Mouse (Mus musculus): ENCODE data around the gene Exoc7.
"Not testable (repeated sequence)": the region's sequence is repeated elsewhere in the genome, so short reads cannot be mapped to it uniquely, and the experiment has no call there.

Gene Exoc7

DNA sequence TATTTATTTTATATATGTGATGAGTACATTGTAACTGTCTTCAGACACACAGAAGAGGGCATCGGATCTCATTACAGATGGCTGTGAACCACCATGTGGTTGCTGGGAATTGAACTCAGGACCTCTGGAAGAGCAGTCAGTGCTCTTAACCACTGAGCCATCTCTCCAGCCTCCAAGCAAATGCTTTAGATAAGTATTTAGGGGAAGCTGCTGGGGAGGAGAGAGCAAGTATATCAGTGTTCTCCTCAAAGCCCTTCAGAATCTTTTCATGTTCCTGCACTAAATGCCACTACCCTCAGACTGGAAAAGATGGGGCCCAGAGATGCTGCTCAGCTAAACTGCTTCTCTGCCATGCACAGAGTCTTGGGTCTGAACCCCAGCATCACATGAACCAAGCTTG lies 29.8 kb downstream of the Exoc7 start:
- not testable (repeated sequence) for DNase-seq (ENCODE audit: low spot score)

DNA sequence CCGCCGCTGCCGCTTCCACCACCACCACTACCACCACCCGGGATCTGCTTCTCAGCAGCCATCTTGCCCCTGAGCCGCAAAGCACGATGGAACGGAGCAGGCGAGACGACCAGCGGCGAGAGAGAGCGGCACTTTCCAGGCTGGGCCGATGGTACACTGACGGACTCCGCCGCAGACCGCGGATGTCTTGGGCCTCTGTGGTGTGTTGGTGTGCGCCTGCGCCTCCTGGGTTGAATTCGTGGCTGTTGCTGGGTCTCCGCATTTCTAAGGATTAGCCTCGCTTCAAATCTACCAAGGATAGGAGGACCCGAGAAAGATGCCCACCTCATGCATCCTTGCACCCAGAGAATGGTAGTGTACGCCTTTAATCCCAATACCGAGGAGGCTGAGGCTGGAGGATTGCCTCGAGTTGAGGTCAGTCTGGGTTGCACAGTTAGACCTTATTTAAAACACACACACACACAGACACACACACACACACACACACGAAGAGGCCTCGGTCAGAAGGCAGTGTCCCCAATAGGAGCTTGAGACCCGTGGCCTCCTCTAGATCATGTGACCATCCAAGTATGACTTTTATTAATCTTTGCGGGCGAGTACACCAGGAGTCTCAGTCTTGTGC lies 32.9 kb downstream of the Exoc7 start, which contains the start of gene Srp68:
TSS of gene Srp68 (minus strand) at position 173 of the 622 bp plus-strand sequence.
- peak; percentile 93 for DNase-seq (ENCODE audit: low spot score)

DNA sequence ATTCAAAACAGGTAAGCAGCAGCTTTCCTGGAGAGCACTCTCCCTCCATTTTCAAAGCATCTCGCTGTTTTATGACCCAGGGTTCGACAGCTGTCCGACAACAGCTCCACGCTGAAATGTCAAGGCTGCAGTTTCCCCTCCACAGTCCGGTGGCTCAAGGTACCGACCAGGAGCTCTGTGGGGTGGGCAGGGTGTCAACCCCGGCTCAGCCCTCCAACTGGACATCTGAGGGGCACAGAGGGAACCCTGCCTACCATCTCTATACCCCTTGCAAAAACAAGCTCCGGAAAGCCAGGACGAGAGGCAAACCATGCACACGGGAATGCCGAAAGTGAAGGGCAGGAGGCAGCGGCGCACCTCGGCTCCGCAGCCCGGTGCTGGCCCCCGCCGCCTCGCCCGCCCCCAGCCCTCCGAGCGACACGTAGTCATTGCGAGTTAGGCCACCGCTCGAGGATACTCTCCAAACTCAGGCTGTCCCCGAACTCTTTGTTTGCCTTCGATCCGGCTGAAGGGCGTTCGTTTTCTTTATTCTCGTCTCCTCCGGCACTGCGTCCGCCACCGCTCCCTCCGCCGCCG lies 33.5 kb downstream of the Exoc7 start:
- DNase-seq (ENCODE audit: low spot score), result no peak

DNA sequence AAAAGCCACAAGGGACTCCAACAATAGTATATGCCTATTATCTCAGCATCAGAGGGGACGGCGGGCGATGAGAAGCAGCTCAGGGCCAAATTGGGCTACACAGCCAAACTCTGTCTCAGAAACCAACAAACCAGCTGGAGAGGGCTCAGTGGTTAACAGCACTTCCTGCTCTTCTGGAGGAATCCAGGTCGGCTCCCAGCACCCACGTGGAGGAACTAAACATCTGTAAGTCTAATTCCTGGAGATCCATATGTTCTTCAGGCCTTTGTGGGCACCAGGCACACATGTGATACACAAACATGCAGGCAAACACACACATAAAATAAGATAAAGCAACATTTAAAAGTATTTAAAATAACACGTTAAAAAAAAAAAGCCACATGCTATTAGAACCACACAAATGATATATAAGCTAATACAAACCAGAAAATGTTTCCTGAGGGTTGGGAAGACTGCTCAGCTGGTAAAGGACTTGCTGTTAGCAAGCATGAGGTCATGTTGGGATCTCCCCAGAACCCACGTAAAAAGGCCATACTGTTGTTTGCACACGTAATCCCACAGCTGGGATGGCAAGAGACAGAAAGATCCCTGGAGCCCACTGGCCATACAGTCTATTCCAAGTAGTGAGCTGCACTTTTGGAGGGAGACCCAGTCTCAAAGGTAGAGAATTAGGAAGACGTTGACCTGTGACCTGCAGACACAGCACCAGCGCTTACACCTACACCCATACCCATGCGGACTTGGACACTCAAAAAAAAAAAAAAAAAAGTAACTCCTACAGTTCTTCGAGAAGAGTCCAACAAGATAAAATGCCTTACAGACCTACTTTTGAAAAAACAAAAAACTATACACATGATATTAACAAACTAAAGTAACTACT lies 34.2 kb downstream of the Exoc7 start:
- DNase-seq (ENCODE audit: low spot score), result peak; percentile 34

DNA sequence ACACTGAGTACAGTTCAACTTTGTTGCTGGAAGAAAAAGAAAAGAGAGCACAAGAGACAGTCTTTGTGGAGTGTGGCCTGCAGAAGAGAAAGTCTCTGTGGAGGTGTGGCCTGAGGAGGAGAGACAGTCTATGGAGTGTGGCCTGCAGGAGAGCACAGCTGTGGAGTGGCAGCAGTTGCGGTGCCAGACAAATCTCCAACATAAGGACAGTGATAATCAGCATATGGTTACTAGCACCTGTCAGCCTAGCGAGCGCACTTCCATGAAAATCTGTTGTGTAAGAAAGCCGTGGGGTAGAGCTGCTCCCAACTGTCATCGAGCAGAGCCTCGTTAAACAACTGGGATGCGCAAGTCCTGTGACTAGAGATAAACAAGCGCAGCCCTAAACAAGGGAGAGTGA lies 37.5 kb downstream of the Exoc7 start:
- no peak for DNase-seq (ENCODE audit: low spot score)

DNA sequence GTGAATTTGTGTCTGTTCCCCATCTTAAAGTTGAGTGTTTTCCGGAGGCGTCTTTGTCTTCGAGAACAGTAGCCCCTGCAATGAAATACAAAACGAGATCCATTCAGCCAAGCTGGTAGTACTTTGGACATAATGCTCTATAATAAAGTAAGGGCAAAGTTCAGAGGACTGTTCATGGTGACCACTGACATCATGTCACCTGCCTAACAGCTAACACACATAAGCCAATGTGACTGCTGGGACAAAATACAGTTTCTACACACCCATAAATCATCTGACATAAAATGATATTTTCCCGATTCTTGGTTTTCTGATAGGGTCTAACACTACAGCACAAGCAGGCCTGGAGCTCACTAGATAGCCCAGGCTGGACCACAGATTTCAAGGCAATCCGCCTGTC lies 38.7 kb downstream of the Exoc7 start:
- no peak for DNase-seq (ENCODE audit: low spot score)

DNA sequence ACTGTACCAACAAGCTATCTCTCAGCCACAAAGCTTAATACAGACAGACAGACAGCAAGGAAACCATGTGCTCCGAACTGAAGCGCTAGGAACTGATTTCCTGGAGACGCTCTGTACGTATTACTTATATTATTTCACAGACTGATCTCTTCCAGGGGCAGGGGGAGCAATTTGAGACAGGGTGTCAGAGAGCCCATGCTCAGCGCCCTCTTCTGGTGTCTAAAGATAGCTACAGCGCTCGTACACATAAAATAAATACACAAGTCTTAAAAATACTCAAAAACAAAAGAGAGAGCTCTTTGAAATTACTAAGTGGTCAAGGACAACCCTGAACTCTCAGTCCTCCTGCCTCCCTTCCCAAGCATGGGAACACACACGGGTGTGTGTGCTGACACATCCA lies 39.4 kb downstream of the Exoc7 start:
- no peak for DNase-seq (ENCODE audit: low spot score)

DNA sequence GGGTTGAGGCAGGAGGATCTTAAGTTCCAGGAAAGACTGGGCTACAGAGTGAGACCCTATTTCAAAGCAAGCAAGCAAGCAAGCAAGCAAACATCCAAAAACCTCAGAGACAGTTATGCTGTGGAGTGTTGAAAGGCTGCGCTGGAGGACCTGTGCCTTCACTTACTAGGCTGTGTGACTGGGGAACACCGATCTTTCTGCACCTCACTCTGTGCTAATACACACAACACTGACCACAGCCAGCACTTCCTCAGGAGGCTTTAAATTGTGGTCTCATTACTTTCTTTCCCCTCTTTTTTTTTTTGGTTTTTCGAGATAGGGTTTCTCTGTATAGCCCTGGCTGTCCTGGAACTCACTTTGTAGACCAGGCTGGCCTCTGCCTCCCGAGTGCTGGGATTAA lies 41.2 kb downstream of the Exoc7 start:
- DNase-seq (ENCODE audit: low spot score), result no peak

DNA sequence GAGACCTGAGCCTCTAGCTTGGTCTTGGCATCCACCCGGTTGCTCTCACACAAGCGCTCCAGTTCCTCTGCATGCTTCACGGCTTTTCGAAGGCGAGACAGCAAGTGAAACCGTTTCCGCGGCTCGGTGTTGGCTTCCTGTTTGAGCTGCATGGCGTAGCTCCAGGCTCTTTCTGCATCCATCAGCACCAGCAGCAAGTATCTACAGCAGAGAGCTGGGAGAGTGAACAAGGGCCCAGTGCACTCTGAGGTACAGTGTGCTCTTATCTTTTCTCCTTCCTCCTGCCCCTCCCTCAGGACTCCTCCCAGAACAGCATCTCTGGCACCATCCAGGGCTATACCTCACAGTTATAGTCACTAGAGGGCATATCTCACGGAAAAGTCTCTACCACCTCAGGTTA lies 41.7 kb downstream of the Exoc7 start:
- no peak for DNase-seq (ENCODE audit: low spot score)

DNA sequence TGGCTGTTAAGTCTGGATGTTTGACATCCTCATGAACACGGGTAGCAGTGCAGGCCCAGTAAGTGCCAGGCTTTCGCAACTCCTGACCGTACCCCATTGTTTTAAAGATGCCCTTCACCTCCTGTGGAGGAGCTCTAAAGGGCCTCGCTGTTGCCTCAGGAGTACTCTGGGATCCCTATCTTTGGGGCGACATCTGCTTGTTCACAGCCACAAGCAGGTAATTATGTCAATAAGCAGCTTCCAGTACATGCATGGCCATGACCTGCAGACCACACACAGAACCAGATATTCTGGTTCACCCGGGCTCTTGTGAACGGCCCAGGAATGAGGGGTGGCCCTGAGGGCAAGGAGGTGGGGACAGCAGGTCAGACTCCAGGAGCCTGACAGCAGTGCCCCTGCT lies 46.8 kb downstream of the Exoc7 start:
- DNase-seq (ENCODE audit: low spot score), result no peak

DNA sequence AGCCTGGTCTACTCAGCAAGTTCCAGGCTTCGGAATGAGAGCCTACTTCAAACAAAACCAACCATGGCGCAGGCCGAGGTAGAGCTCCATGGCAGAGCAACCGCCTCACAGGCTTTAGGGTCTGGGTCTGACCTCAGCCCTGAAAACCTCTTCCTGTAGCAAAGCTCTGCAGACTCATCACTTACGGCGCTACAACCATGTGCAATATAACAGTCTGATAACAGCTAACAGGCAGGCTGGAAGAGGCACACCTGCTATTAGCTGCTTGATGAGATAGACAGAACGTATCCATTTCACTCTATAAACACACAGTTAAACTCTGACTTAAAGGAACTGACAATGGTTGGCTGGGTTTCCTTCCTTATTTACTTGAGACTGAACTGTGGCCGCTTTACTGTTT lies 47.6 kb downstream of the Exoc7 start:
- no peak for DNase-seq (ENCODE audit: low spot score)

DNA sequence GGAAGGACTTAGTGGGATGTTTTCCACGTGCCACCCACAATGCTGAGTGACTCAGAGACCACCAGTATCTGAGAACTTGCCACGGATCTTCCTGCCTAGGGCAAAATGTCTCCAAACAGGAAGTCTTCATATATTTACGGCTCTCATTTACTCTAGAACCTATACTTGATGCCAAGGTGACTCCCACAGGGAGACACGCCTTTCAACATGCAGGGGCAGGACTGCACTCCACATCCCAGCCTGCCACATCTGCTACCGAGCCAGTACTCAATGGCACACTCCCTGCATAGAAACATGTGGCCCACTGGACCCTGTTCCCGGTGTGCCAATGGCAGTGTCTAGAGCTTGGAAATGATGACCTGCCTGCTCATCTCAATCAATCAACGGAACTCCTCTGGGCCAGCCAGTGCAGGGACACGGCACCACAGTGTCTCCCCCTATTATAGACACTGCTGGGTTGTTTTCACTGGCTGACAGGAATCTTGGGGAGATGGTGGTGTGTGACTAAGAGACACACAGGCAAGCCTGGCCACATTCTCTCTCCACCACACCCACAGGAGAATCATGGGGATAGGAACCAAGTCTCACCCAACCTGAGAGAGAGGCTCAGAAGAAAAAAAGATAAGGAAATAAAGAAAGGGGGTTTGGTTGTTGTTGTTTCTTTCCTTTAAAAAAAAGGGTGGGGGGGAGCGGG lies 50.9 kb downstream of the Exoc7 start:
- DNase-seq (ENCODE audit: low spot score), result no peak

DNA sequence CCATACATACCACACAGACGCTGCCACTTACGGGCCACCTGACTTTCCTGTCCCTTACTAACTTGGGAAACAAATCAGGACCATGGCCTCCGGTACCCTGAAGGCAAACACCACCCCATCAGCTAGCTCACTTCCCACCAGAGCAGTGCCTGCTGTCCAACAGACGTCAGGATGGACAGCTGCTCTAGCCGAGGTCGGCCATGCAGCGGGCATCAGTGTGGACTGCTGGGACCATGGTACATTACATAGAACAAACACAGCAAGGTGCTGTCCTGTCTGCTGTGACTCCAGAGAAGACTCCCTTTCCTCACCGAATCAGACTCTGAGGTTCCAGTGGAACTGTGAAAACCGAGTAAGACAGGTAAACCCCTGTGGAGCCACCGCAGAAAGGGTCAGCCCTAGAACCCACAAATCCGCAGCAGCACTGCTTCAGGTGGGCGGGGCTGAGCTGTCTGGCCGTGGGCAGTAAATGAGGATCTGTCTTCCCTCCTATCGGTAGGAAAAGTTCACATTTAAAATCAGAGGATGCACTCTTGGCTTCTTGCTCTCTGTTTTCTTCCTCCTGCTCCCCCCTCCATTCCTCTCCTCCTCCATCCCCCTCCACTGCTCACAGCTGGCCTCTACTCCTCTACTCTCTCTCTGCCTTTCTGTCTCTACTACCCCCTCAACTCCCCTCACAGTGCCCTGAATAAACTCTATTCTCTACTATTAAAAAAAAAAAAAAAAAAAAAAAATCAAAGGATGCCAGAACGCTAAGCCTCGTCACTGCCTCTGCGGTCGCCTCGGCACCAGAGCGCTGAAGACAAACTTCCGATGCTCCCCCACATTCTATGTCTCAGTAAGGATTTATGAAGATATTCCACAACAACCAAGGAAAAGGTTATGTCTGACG lies 51.7 kb downstream of the Exoc7 start:
- no peak for DNase-seq (ENCODE audit: low spot score)

DNA sequence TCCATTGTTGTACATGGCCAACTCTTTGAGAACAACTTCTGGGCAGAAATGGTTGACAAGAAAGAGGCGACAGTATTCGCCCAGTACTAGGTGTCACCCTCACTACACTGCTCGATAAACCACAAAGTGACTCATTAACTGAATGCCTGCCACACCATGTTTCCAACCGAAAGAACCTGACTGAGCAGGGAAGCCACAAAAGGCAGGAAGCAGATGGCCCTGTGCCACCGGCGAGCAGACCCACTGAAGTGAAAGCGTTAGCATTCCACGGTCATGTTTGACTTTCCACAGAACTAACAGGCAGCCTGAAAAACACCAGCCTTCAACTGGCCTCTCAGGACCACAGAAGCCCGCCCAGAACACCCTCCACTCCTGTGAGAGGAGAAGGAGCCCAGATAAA lies 52.4 kb downstream of the Exoc7 start:
- peak; percentile 24 for DNase-seq (ENCODE audit: low spot score)

DNA sequence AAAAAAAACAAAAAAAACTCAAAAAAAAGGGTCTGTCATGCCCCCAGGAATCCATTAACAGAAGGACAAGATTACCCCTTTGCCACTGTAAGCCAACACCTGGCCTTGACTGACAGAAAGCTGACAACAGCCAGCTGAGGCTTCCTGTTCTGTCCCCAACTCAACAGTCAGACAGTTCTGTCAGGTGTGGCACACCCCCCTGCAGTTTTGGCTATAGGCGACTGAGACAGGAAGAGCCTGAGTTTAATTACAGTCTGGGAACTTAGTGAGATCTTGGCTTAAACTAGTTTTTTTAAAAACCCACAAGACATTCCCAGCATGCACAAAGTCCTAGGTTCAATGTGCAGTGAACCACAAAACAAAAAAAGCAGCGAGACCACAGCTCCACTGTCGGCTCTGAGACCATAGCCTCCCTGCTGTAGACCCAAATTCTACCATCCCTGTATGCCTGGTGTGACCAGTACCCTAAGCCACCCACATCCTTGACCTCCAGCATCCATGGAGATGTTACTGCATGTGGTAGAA lies 53.9 kb downstream of the Exoc7 start:
- no peak for DNase-seq (ENCODE audit: low spot score)

DNA sequence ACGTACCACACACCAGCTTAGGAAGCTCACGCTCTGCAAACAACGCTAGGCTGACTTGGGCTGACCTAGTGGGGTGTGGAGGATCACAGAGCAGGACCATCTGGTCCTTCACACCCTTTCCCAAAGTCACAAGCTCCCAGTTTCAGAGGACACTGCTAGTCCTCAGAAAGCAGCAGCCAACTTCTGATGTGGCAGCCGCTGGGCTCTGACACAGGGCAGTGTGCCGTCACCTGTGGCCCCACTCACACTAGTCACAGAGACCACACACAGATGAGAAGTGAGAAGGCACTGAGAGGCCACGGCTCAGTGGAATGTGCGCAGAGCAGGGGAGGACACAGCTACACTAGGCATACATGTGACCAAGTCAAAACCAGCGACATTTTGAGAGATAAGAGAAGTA lies 56.1 kb downstream of the Exoc7 start:
- no peak for DNase-seq (ENCODE audit: low spot score)

DNA sequence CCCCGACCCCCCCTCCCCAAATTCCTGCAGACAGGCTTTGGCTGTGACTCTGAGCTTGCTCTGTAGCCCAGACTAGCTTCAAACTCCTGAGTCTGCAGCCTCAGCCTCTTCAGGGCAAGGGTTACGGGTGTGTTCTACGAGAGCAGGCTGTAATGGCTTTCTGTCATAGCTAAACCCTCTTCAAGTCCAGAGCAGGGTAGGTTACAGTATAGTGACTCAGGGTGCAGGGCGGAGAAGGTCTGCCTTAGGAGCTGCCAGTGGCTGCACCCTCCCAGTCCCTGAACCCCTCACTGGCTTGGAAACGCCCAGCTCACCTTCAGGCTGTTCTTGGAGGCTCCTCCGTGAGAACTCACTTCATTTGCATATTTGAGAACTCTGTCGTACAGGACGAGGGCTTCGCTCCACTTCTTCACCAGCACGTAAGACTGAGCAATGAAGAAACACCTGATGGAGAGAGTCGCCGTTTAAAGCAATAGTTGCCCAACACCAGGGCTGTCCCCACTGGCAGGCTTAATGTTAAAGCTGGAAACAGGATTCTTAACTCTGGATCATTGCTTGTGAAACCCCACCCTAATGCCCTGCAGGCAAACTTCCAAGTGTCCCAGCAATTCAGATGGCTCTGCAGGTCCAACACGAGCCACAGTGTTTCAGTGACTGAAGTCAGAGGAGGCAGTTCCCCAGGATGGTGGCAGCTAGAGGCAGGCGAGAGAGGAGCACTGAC lies 59.4 kb downstream of the Exoc7 start:
- no peak for DNase-seq (ENCODE audit: low spot score)

DNA sequence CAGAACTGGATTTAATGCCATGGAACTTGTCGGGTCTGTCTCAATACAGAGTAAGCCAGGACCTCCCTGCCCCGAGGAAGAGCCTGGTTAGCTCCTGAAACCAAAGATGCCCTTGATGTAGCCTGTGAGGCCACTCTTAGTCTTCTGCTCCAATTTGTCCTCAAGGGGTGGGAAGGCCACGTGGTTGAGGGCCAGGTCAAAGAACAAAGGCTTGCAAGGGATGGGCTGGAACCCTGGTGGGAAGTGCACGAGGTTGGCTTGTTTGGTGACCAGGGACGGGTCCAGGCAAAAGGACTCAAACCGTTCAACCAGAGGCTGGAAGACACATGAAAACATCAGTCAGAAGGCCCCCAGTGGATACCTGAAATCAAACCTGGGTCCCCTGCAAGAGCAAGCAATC lies 61.4 kb downstream of the Exoc7 start:
- no peak for DNase-seq (ENCODE audit: low spot score)

DNA sequence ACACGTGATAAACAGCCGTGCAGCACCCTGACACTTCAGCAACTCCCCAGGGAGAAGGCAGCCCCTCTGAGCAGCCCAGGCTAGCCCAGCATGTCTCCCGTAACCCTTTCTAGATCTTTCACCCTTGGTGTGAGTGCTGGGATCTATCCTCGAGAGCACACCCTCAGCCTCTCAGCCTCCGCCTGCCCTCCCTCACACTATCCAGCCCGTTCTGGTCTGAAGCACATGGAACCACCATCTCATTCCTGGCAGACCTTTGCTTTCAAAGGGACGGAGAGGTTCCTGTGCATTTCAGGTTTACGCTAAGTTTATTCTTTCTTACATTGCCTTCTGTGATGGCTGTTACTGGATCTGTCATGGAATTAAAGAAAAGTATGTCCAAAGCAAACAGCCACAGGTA lies 62.5 kb downstream of the Exoc7 start:
- DNase-seq (ENCODE audit: low spot score), result no peak

DNA sequence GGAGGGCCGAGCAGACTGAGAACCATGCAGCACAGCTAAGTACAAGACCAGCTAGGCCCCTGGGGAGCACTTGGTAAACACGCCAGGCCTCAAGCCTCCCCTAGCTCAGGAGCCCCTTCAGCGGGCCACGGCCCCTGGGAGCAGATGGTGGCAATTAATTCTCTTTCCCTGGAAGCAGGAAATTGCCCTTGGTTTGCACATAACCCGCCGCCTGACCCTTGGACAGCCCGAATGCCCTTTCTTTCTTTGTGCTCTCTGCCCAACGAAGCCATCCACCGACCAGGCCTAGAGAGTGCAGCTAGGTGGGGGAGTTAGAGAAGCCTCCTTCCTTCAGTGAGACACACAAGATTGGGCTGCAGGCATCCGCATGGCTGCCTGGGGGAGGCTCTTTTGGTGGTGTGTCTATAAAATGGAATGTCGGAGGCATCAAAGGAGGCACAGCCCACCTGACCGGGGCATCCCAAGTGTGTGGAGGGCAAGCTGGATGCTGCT lies 65.2 kb downstream of the Exoc7 start:
- peak; percentile 36 for DNase-seq (ENCODE audit: low spot score)

DNA sequence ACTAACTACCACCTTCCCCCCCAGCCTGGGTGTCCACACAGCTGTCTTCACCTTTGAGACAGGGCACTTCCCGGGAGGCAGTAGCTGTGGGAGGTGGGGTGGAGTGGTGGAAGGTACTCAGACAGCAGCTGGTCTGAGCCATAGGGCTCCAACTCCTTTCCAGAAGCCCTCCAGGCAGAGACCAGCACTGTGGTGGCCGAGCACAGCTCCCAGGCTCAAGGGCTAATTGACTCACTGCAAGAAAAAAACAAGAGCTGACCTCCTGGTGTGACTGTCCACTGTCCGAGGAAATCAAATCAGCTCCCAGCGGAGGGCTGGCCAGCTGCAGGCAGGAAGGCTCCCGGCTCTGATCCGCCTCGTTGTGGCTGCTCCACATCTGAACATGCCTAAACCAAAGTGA lies 67.2 kb downstream of the Exoc7 start:
- peak; percentile 88 for DNase-seq (ENCODE audit: low spot score)

Measured in MN1 (cell line).